Mouse (Mus musculus) heart, embryonic 16.5 days (tissue): ENCODE data around the gene Olfr1168. TPM values are rescaled to one million over a fixed set of nuclear protein-coding genes. Genes with fewer than 3 reads are reported as not detected.
"Not testable (repeated sequence)": the region's sequence is repeated elsewhere in the genome, so short reads cannot be mapped to it uniquely, and the experiment has no call there.

ENCODE experiments used
- ATAC-seq: fragments of 200-750 bp; cut with Nextera tagmentation; replicated peaks from 2 replicates; pipeline ENCODE4 v1.8.0; 2017; ENCODE audit warnings: moderate number of reproducible peaks; ENCODE audit not compliant: insufficient read depth, low FRiP score; ENCODE audit errors: extremely low read depth
- H3K27ac ChIP-seq: fragments of 300-500 bp; sonication (generic); 2 replicates; pipeline ENCODE4 v1.5.1; 2014; ENCODE audit warnings: mild to moderate bottlenecking, low read length, control low read depth, moderate library complexity
- H3K27me3 ChIP-seq: fragments of 300-500 bp; sonication (generic); 2 replicates; pipeline ENCODE4 v1.6.1; 2014; ENCODE audit warnings: low read length, mixed read lengths; ENCODE audit not compliant: control insufficient read depth, insufficient read depth
- H3K36me3 ChIP-seq: fragments of 300-500 bp; sonication (generic); 2 replicates; pipeline ENCODE4 v1.6.1; 2014; ENCODE audit not compliant: control insufficient read depth, insufficient read depth
- H3K4me1 ChIP-seq: fragments of 300-500 bp; sonication (generic); 2 replicates; pipeline ENCODE4 v1.6.1; 2014; ENCODE audit warnings: low read length, mixed read lengths; ENCODE audit not compliant: control insufficient read depth, insufficient read depth
- H3K4me2 ChIP-seq: fragments of 300-500 bp; sonication (generic); 2 replicates; pipeline ENCODE4 v1.6.1; 2014; ENCODE audit warnings: low read depth, mild to moderate bottlenecking, control low read depth, low read length
- H3K4me3 ChIP-seq: fragments of 300-500 bp; sonication (generic); 2 replicates; pipeline ENCODE4 v1.5.1; 2014; ENCODE audit warnings: mild to moderate bottlenecking, control low read depth, low read length
- H3K9ac ChIP-seq: fragments of 300-500 bp; sonication (generic); 2 replicates; pipeline ENCODE4 v1.6.1; 2014; ENCODE audit warnings: low read length, control low read depth
- H3K9me3 ChIP-seq: fragments of 300-500 bp; sonication (generic); replicated peaks from 2 replicates; pipeline ENCODE4 v1.6.1; 2016; ENCODE audit warnings: low read length; ENCODE audit not compliant: control insufficient read depth
- WGBS: fragments of 180-500 bp; shearing (Covaris S2); extraction: QIAGEN DNeasy Blood & Tissue Kit; methylation state at CpG from one replicate; pipeline ENCODE4 v1.1.7; 2014; 5-methylcytosine and 5-hydroxymethylcytosine counted together
- polyA plus RNA-seq: library from polyadenylated mRNA; unstranded; fragments of >200 nt; fragmentation: Nextera tagmentation; extraction: Ambion mirVana; gene quantifications from 2 replicates; pipeline ENCODE4 v1.2.1, GENCODE M21; 2015

Gene Olfr1168
- polyA plus RNA-seq, result not detected in 2 replicates

DNA sequence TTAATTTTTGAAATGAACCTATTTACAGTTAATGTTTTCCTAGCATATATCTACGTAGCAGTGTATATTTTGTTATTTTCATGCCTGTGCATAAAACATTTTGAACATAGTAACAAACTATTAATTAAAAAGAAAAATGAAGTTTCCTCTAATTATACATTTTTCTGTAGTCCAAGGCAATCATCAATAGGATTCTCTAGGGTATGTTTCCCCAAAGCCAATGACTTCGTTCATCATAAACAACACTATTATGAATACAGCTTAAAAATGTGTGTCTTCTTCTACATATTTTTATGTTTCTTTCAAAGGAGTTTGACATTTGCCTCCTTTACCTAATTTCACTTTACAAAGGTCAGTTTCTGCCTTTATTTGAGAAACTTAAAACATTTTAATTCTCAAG, at the start of gene Olfr1168:
Olfr1168 (plus strand) TSS at position 301 of the 400 bp plus-strand sequence.
- WGBS, result 75% methylated on average over 2 of the region's 2 CpGs
- Histone ChIP-seq H3K9me3 (no peaks in the 10 kb centered on the region), H3K27me3 (no peaks in the 10 kb centered on the region), H3K36me3 (no peaks in the 10 kb centered on the region), H3K27ac (no peak within 1 kb of the TSS), H3K9ac (no peak within 1 kb of the TSS), H3K4me2 (no peak within 1 kb of the TSS), H3K4me1 (no peaks in the 10 kb centered on the region), H3K4me3 (no peak within 1 kb of the TSS)
- no peak for ATAC-seq

DNA sequence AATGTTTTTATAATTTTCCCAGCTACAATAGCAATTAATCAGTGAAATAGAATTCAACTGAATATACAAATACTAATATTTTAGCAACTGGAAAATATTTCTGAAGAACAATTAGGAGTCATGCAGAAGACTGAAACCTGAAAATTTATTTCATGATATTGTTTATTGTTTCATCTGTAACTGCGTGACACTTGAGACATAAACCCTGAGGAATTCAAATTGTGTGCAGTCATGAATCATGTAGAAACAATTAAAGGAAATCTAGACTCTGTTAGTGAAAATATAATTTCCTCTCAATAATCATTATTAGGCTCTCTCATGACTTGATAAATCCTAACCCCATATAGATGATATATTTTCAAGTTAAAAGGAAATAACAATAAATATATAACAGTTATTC, 26.6 kb upstream of the Olfr1168 start, which contains the start of gene Olfr1167:
Olfr1167 (minus strand) TSS at position 101 of the 400 bp plus-strand sequence.
- not testable (repeated sequence) for ATAC-seq, H3K36me3 ChIP-seq, H3K9me3 ChIP-seq, H3K27me3 ChIP-seq, H3K9ac ChIP-seq, H3K4me3 ChIP-seq, H3K4me1 ChIP-seq, H3K4me2 ChIP-seq, H3K27ac ChIP-seq
- 71% methylated on average over 1 of the region's 1 CpGs for WGBS

DNA sequence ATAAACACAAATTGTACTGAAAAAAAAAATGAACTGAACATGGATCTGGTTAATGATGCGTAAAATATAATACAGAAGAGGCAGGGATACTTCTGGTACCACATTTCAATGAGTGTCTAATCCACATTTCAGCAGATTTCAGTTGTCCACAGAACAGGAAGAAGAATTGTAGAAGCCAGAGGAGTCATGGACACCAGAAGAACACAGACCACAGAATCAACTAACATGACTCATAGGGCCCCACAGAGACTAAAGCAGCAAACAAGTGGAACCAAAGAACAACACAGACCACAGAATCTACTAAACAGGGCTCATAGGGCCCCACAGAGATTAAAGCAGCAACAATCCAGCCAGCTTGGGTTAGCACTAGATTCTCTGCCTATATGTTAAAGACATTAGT, 39.1 kb downstream of the Olfr1168 start:
- H3K27me3 ChIP-seq, result no peaks in the 10 kb centered on the region
- WGBS, result 74% methylated on average over 1 of the region's 1 CpGs
- H3K9ac ChIP-seq, result no peak overlapping the region
- no peaks in the 10 kb centered on the region for H3K4me1 ChIP-seq
- H3K4me2 ChIP-seq, result no peak overlapping the region
- no peak overlapping the region for H3K4me3 ChIP-seq
- H3K9me3 ChIP-seq, result no peaks in the 10 kb centered on the region
- H3K36me3 ChIP-seq, result no peaks in the 10 kb centered on the region
- no peak overlapping the region for H3K27ac ChIP-seq
- ATAC-seq, result no peak

DNA sequence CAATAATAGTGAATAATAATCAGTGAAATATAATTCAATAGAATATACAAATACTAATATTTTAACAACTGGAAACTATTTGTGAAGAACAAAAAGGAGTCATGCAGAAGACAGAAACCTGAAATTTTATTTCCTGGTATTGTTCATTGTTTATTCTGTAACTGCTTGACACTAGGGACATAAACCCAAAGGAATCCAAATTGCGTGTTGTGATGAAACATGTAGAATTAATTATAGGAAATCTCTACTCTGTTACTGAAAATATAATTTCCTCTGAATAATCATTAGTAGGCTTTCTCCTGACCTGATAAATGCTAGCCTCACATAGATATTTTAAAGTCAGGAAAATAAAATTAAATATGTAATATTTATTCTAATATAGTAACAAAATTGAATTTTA, 46.6 kb downstream of the Olfr1168 start, which contains the start of gene Olfr1170:
Olfr1170 (minus strand) TSS at position 101 of the 400 bp plus-strand sequence.
- no peaks in the 10 kb centered on the region for H3K27me3 ChIP-seq
- no peak within 1 kb of the TSS for H3K9ac ChIP-seq
- no peaks in the 10 kb centered on the region for H3K4me1 ChIP-seq
- H3K4me3 ChIP-seq, result no peak within 1 kb of the TSS
- WGBS, result 84% methylated on average over 1 of the region's 1 CpGs
- H3K36me3 ChIP-seq, result no peaks in the 10 kb centered on the region
- no peak within 1 kb of the TSS for H3K27ac ChIP-seq
- ATAC-seq, result no peak
- no peak within 1 kb of the TSS for H3K4me2 ChIP-seq
- H3K9me3 ChIP-seq, result no peaks in the 10 kb centered on the region

Other genes starting within 250 kb of the Olfr1168 start
- gene Olfr1155, start 236.7 kb upstream of the Olfr1168 start, polyA plus RNA-seq, result not detected in 2 replicates
- not detected in 2 replicates for gene Olfr1156, start 228.8 kb upstream of the Olfr1168 start, polyA plus RNA-seq
- not detected in 2 replicates for gene Olfr1157, start 213.6 kb upstream of the Olfr1168 start, polyA plus RNA-seq
- not detected in 2 replicates for gene Olfr74, start 207.2 kb upstream of the Olfr1168 start, polyA plus RNA-seq
- gene Olfr1158, start 191.8 kb upstream of the Olfr1168 start, polyA plus RNA-seq, result not detected in 2 replicates
- gene Olfr1160, start 173.6 kb upstream of the Olfr1168 start, polyA plus RNA-seq, result not detected in 2 replicates
- gene Olfr1161, start 159.1 kb upstream of the Olfr1168 start, polyA plus RNA-seq, result not detected in 2 replicates
- gene Olfr73, start 144.2 kb upstream of the Olfr1168 start, polyA plus RNA-seq, result not detected in 2 replicates
- not detected in 2 replicates for gene Olfr1162, start 130.8 kb upstream of the Olfr1168 start, polyA plus RNA-seq
- gene Olfr1163, start 110.0 kb upstream of the Olfr1168 start, polyA plus RNA-seq, result not detected in 2 replicates
- not detected in 2 replicates for gene Olfr1164, start 87.9 kb upstream of the Olfr1168 start, polyA plus RNA-seq
- gene Olfr1166, start 53.6 kb upstream of the Olfr1168 start, polyA plus RNA-seq, result not detected in 2 replicates
- not detected in 2 replicates for gene Olfr1167, start 26.7 kb upstream of the Olfr1168 start, polyA plus RNA-seq
- not detected in 2 replicates for gene Olfr1170, start 46.5 kb downstream of the Olfr1168 start, polyA plus RNA-seq
- 0.03 TPM in 1 of 2 replicates, not detected in the other for gene Olfr1173, start 98.0 kb downstream of the Olfr1168 start, polyA plus RNA-seq
- gene Olfr1174-ps, start 133.3 kb downstream of the Olfr1168 start, polyA plus RNA-seq, result not detected in 2 replicates
- gene Olfr1175-ps, start 145.3 kb downstream of the Olfr1168 start, polyA plus RNA-seq, result not detected in 2 replicates
- gene Olfr1176, start 154.8 kb downstream of the Olfr1168 start, polyA plus RNA-seq, result not detected in 2 replicates
- not detected in 2 replicates for gene Olfr1177-ps, start 164.6 kb downstream of the Olfr1168 start, polyA plus RNA-seq
- not detected in 2 replicates for gene Olfr1178, start 205.2 kb downstream of the Olfr1168 start, polyA plus RNA-seq
- gene Olfr1179, start 224.6 kb downstream of the Olfr1168 start, polyA plus RNA-seq, result not detected in 2 replicates
- gene Olfr1180, start 237.3 kb downstream of the Olfr1168 start, polyA plus RNA-seq, result not detected in 2 replicates
- not detected in 2 replicates for gene Olfr1181, start 244.3 kb downstream of the Olfr1168 start, polyA plus RNA-seq